Mouse (Mus musculus) limb, embryonic 14.5 days (tissue): ENCODE results near the gene Klhl3. TPM values are rescaled to one million over a fixed set of nuclear protein-coding genes. Genes with fewer than 3 reads are reported as not detected.
A peak's percentile ranks its signal among the peaks of the same experiment; 100 is the strongest.

Experiments used
- ATAC-seq: fragments of 200-750 bp; cut with Nextera tagmentation; 2 replicates; pipeline ENCODE4 v1.8.0; 2017; ENCODE audit warnings: low read depth, moderate number of reproducible peaks, moderate TSS enrichment; ENCODE audit not compliant: low FRiP score
- DNase-seq: peaks from one replicate; pipeline ENCODE4 v3.0.0-alpha.2; 2015; ENCODE audit warnings: low spot score
- H3K27ac ChIP-seq: fragments of 300-500 bp; sonication (generic); replicated peaks from 2 replicates; pipeline ENCODE4 v1.5.1; 2014; ENCODE audit warnings: low read depth, mild to moderate bottlenecking, low read length, moderate library complexity, mixed read lengths
- H3K27me3 ChIP-seq: fragments of 300-500 bp; sonication (generic); 2 replicates; pipeline ENCODE4 v1.6.1; 2014; ENCODE audit warnings: low read length, mixed read lengths; ENCODE audit not compliant: control insufficient read depth, insufficient read depth
- H3K36me3 ChIP-seq: fragments of 300-500 bp; sonication (generic); 2 replicates; pipeline ENCODE4 v1.6.1; 2014; ENCODE audit warnings: mild to moderate bottlenecking, low read length, moderate library complexity, mixed read lengths; ENCODE audit not compliant: control insufficient read depth, insufficient read depth
- H3K4me1 ChIP-seq: fragments of 300-500 bp; sonication (generic); 2 replicates; pipeline ENCODE4 v1.6.1; 2014; ENCODE audit warnings: antibody characterized with exemption, low read length, mixed read lengths; ENCODE audit not compliant: control insufficient read depth, insufficient read depth
- H3K4me2 ChIP-seq: fragments of 300-500 bp; sonication (generic); replicated peaks from 2 replicates; pipeline ENCODE4 v1.6.1; 2014; ENCODE audit warnings: low read depth, mild to moderate bottlenecking, low read length, moderate library complexity; ENCODE audit not compliant: severe bottlenecking
- H3K4me3 ChIP-seq: fragments of 300-500 bp; sonication (generic); replicated peaks from 2 replicates; pipeline ENCODE4 v1.5.1; 2014; ENCODE audit warnings: low read length
- H3K9ac ChIP-seq: fragments of 300-500 bp; sonication (generic); 2 replicates; pipeline ENCODE4 v1.6.1; 2014; ENCODE audit warnings: mild to moderate bottlenecking, low read depth, low read length, moderate library complexity; ENCODE audit not compliant: severe bottlenecking
- H3K9me3 ChIP-seq: fragments of 300-500 bp; sonication (generic); 2 replicates; pipeline ENCODE4 v1.6.1; 2016; ENCODE audit warnings: low read length; ENCODE audit not compliant: control insufficient read depth
- POLR2A ChIP-seq: fragments of 200-500 bp; IDR thresholded peaks from 2 replicates; pipeline ENCODE4 v1.8.0; 2012; ENCODE audit warnings: inconsistent platforms, mild to moderate bottlenecking, moderate library complexity, borderline replicate concordance; ENCODE audit not compliant: insufficient read depth, insufficient read length; ENCODE audit errors: extremely low read depth
- WGBS: fragments of 180-500 bp; shearing (Covaris S2); extraction: QIAGEN DNeasy Blood & Tissue Kit; methylation state at CpG from one replicate; pipeline ENCODE4 v1.1.7; 2014; 5-methylcytosine and 5-hydroxymethylcytosine counted together
- polyA plus RNA-seq, 2 experiments: library from polyadenylated mRNA; depleted of rRNA in 1 of 2; stranded (reverse) in 1 of 2; unstranded in 1 of 2; fragments of >200 nt; fragmentation: Nextera tagmentation in 1 of 2; extraction: Ambion mirVana in 1 of 2; gene quantifications; 2 replicates each; pipeline versions ENCODE4 v1.2.1 to v1.2.3; 2012 to 2014

Klhl3 gene
- polyA plus RNA-seq, 2 experiments, result 3.0 to 3.7 TPM

GRCm38 (mm10) chr13:58012067-58012925 lies 101.1 kb downstream of the Klhl3 start:
- H3K9ac ChIP-seq, result no peak overlapping the region
- H3K4me3 ChIP-seq, result no peak overlapping the region
- no peak for TF ChIP-seq POLR2A
- H3K4me2 ChIP-seq, result no peak overlapping the region
- peak; percentile 76 for DNase-seq
- no peaks in the 10 kb centered on the region for H3K9me3 ChIP-seq
- H3K36me3 ChIP-seq, result peaks cover 13% of the 10 kb centered on the region
- no peak overlapping the region for H3K27ac ChIP-seq
- no peaks in the 10 kb centered on the region for H3K27me3 ChIP-seq
- 62% methylated on average over 14 of the region's 14 CpGs for WGBS
- no peaks in the 10 kb centered on the region; the same call in 1 of the 2 replicates for H3K4me1 ChIP-seq
- ATAC-seq, result peak; percentile 51; the same call in 1 of the 2 replicates

- Histone ChIP-seq H3K9ac (no peak overlapping the region), H3K4me3 (no peak overlapping the region), H3K36me3 (peaks cover 7% of the 10 kb centered on the region), H3K4me1 (no peaks in the 10 kb centered on the region; the same call in 1 of the 2 replicates), H3K27ac (no peak overlapping the region), H3K4me2 (no peak overlapping the region), H3K9me3 (no peaks in the 10 kb centered on the region), H3K27me3 (no peaks in the 10 kb centered on the region)
- ATAC-seq (no peak), DNase-seq (no peak)
- no peak for TF ChIP-seq POLR2A
- 74% methylated on average over 2 of the region's 2 CpGs for WGBS
Measured at GRCm38 (mm10) chr13:58011526-58011925, 101.9 kb downstream of the Klhl3 start.

DNA sequence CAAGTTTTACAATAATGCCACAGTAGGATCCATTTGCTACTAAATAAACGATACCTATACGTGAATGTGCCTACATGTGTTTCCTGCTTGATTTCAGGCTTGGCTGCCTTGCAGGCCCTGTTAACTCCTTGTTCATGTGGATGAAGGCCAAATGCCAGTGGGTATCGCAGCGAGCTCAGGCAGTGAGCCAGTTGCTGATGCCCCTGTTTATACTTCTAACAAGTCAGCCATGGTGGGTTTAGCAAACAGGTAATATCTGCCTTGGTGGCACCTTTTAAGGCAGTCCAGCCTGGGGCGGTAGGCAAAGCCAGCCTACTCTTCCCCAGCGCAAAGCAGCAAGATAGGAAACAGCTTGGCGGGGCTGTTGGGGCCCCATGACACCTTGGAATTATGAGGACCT lies 103.0 kb downstream of the Klhl3 start:
- H3K4me1 ChIP-seq, result peaks cover 2% of the 10 kb centered on the region; the same call in 1 of the 2 replicates
- no peak overlapping the region for H3K4me2 ChIP-seq
- no peak overlapping the region for H3K27ac ChIP-seq
- TF ChIP-seq POLR2A, result no peak
- 88% methylated on average over 7 of the region's 7 CpGs for WGBS
- ATAC-seq, result no peak
- no peak for DNase-seq
- H3K36me3 ChIP-seq, result peaks cover 4% of the 10 kb centered on the region
- no peak overlapping the region for H3K4me3 ChIP-seq
- no peak overlapping the region for H3K9ac ChIP-seq
- no peaks in the 10 kb centered on the region for H3K27me3 ChIP-seq
- no peaks in the 10 kb centered on the region for H3K9me3 ChIP-seq

- H3K4me1 ChIP-seq, result peaks cover 2% of the 10 kb centered on the region; the same call in 1 of the 2 replicates
- no peak overlapping the region for H3K27ac ChIP-seq
- DNase-seq (no peak), ATAC-seq (no peak)
- WGBS, result 75% methylated on average over 13 of the region's 13 CpGs
- no peaks in the 10 kb centered on the region for H3K9me3 ChIP-seq
- TF ChIP-seq POLR2A, result no peak
- no peaks in the 10 kb centered on the region for H3K27me3 ChIP-seq
- H3K9ac ChIP-seq, result no peak overlapping the region
- H3K4me3 ChIP-seq, result no peak overlapping the region
- H3K36me3 ChIP-seq, result peaks cover 4% of the 10 kb centered on the region
- H3K4me2 ChIP-seq, result no peak overlapping the region
Measured at GRCm38 (mm10) chr13:58009275-58009674, 104.1 kb downstream of the Klhl3 start.

DNA sequence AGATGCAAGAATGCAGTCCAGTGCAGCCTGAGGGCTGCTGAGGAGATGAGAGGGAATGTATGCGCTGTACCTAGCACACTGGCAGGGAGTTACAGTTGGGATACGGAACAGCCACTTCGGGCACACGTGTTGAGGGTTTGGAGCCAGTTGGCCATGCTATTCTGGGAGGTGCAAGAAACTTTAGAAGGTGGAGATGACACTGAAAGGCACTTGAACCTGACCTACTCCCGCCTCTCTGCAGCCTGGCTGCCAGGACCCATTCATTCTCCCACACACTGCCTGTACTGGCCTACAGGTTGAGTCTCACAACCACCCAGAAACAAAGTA lies 105.4 kb downstream of the Klhl3 start:
- Histone ChIP-seq H3K27me3 (no peaks in the 10 kb centered on the region), H3K4me2 (no peak overlapping the region), H3K9me3 (no peaks in the 10 kb centered on the region), H3K4me3 (no peak overlapping the region), H3K27ac (no peak overlapping the region), H3K9ac (no peak overlapping the region), H3K36me3 (peaks cover 4% of the 10 kb centered on the region), H3K4me1 (peaks cover 3% of the 10 kb centered on the region)
- WGBS, result 69% methylated on average over 5 of the region's 5 CpGs
- TF ChIP-seq POLR2A, result no peak
- DNase-seq (no peak), ATAC-seq (peak; percentile 55)
